Mouse (Mus musculus) midbrain, embryonic 10.5 days (tissue): ENCODE measurements around the gene Ccdc191. TPM values are rescaled to one million over a fixed set of nuclear protein-coding genes. Genes with fewer than 3 reads are reported as not detected.

Source experiments
- microRNA-seq: library from miRNA; unstranded; fragments of <30 nt; microRNA quantifications from one replicate; pipeline ENCODE4, GENCODE M21; 2017
- polyA plus RNA-seq: library from polyadenylated mRNA; unstranded; fragments of >200 nt; fragmentation: Nextera tagmentation; extraction: Ambion mirVana; gene quantifications from 2 replicates; pipeline ENCODE4 v1.2.1, GENCODE M21; 2016

Gene Ccdc191
- polyA plus RNA-seq, 1 experiment from 2014 or later = 19.3 TPM

Small RNA genes within 50 kb of the gene (microRNA-seq; reads per million reads assigned to microRNA genes)
- gene Mir3470b = not detected

Other genes with a start within 250 kb of the Ccdc191 start
- gene Tigit, start 225.7 kb upstream of the Ccdc191 start, polyA plus RNA-seq = not detected in 2 replicates
- gene Drd3, start 135.8 kb upstream of the Ccdc191 start, polyA plus RNA-seq = not detected in 2 replicates
- gene Qtrt2, start 37.0 kb downstream of the Ccdc191 start, polyA plus RNA-seq = 32.2 and 32.5 TPM in 2 replicates
- gene Zdhhc23, start 90.0 kb downstream of the Ccdc191 start, polyA plus RNA-seq = 0.17 and 0.40 TPM in 2 replicates
- gene Gramd1c, start 173.5 kb downstream of the Ccdc191 start, polyA plus RNA-seq = 2.9 and 3.3 TPM in 2 replicates
- gene Atp6v1a, start 249.9 kb downstream of the Ccdc191 start, polyA plus RNA-seq = 43.3 and 55.5 TPM in 2 replicates